ENCODE assay signal across 12 mouse cellular contexts in the genomic region with DNA sequence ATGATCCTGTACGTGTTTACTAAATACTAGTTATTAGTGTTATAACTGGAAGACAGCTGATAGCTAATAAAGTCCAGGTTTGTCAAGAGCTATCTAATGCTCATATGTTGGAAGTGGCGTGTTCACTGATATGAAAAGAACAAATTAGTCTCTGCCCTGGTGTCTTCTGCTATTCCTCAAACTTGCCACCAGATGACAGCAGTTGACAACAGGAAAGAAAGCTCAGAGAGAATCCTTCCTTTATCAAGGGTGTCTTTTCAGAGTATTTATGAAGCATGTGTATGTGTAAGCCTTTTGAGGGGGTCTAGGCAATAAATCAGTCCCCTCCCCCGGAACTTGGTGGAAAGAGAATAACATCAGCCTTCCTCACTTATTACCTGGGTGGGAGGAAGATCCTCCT. TPM values are rescaled to one million over a fixed set of nuclear protein-coding genes. Genes with fewer than 3 reads are reported as not detected.
DNase-seq lines count a peak whose midpoint lies in the region; ATAC-seq and TF ChIP-seq lines count a peak whose summit lies in the region.
"Had no signal": no experiment of that assay in that cellular context is flagged by ENCODE, and none has a peak within 500 bp of the region (broad histone marks: within the 10 kb centered on the region; RNA-seq: fewer than 3 reads in every experiment).

No protein-coding gene starts in this region.

- H3K4me1 ChIP-seq in lung, postnatal 0 days (ENCODE audit: insufficient read depth, low read depth, low read length): no peaks in the 10 kb centered on the region
- H3K4me1 ChIP-seq: heart, embryonic 15.5 days; limb, embryonic 13.5 days had no signal

- H3K9me3 ChIP-seq in lung, postnatal 0 days (ENCODE audit: low read length): no peaks in the 10 kb centered on the region
- H3K9me3 ChIP-seq: heart, embryonic 15.5 days; limb, embryonic 13.5 days had no signal

- H3K4me3 ChIP-seq in lung, postnatal 0 days (ENCODE audit: low read depth, low read length): no peak overlapping the region
- H3K4me3 ChIP-seq: heart, embryonic 15.5 days; limb, embryonic 13.5 days had no signal

- TF ChIP-seq EP300 in lung, postnatal 0 days (IDR thresholded peaks at IDR 0.05): no peak

- no peaks in the 10 kb centered on the region for H3K27me3 ChIP-seq in lung, postnatal 0 days (replicated peaks; ENCODE audit: insufficient read depth, low read length)
- H3K27me3 ChIP-seq: heart, embryonic 15.5 days; limb, embryonic 13.5 days had no signal

- H3K36me3 ChIP-seq in lung, postnatal 0 days (ENCODE audit: insufficient read depth, low read length): no peaks in the 10 kb centered on the region
- H3K36me3 ChIP-seq: heart, embryonic 15.5 days; limb, embryonic 13.5 days had no signal

- DNase-seq in frontal cortex, postnatal 25 days (ENCODE audit: low spot score in 2 of 2): no peak
- no peak for DNase-seq in lung, postnatal 0 days (ENCODE audit: low spot score)
- DNase-seq in lung, postnatal 25 days (ENCODE audit: low spot score): no peak
- DNase-seq in R1 (ENCODE audit: low read depth, low spot score): peak; percentile 26
- DNase-seq in retina, adult 2 months (ENCODE audit: low read depth, low spot score): peak; percentile 15
- no peak for DNase-seq in urinary bladder, postnatal 25 days (ENCODE audit: low spot score)
- no peak for DNase-seq in spleen, adult 12 weeks (ENCODE audit: low spot score)
- DNase-seq: kidney, postnatal 36 days; right cerebral cortex, postnatal 14 days had no signal

- no peak overlapping the region for H3K9ac ChIP-seq in lung, postnatal 0 days (replicated peaks; ENCODE audit: low read depth)
- H3K9ac ChIP-seq: heart, embryonic 15.5 days; limb, embryonic 13.5 days had no signal

- ATAC-seq in frontal cortex, adult (ENCODE audit: low TSS enrichment): peak; percentile 93
- ATAC-seq in lung, postnatal 0 days: no peak

- H3K27ac ChIP-seq in lung, postnatal 0 days (ENCODE audit: low read length): no peak overlapping the region
- H3K27ac ChIP-seq: heart, embryonic 15.5 days; limb, embryonic 13.5 days had no signal

- no peak overlapping the region for H3K4me2 ChIP-seq in lung, postnatal 0 days (replicated peaks; ENCODE audit: low read depth, low read length)
- H3K4me2 ChIP-seq: heart, embryonic 15.5 days; limb, embryonic 13.5 days had no signal

- WGBS in lung, postnatal 0 days: 68% methylated on average over 3 of the region's 3 CpGs

- peak; percentile 66 for TF ChIP-seq CTCF in lung, postnatal 0 days (IDR thresholded peaks at IDR 0.05)

RNA-seq across cellular contexts. Expression of gene Il17a, which starts 30.7 kb away (rescaled TPM):
- polyA plus RNA-seq in lung, postnatal 0 days (2015; fragmentation: Nextera tagmentation; extraction: Ambion mirVana): not detected in 2 replicates
- polyA plus RNA-seq: heart, embryonic 15.5 days; limb, embryonic 13.5 days had no signal

Comparison
In these comparisons a context has a peak if more than half of its experiments do, and no peak if none do; other contexts are left out.
1. DNase-seq: peak in R1 (single experiment) and retina, adult 2 months (single experiment); none in frontal cortex, postnatal 25 days (0 of 2), lung, postnatal 0 days (single experiment), lung, postnatal 25 days (single experiment), urinary bladder, postnatal 25 days (single experiment) and spleen, adult 12 weeks (single experiment).